Mouse (Mus musculus): ENCODE measurements around the gene Ica1. TPM values are rescaled to one million over a fixed set of nuclear protein-coding genes. Genes with fewer than 3 reads are reported as not detected.

The Ica1 gene
- polyA plus RNA-seq, 1 experiment = 1.8 TPM

GRCm38 (mm10) chr6:8647513-8648184, 130.6 kb downstream of the Ica1 start:
- no peak for TF ChIP-seq GATA1 (IDR thresholded peaks at IDR 0.05; ENCODE audit: low read length)

DNA sequence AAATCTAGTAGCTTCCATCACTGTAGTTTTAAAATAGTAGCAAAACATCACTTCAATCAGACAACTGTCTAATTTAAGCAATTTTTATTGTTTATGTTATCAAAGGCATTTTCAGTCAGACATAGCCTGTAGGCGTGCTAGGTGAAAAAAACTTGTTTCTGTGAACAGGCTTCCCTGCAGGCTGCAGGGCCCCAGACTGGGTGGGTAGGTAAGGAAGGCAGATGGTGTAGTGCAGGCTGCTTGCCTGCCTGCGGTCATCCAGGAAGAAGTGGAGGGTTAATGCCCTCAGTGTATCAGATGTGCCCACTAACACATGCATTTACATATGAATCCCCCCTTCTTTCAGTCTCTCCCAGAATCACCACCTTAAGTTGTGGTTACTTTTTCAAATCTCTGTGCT, 132.6 kb downstream of the Ica1 start:
- TF ChIP-seq GATA1 (IDR thresholded peaks at IDR 0.05; ENCODE audit: low read length) = no peak

- TF ChIP-seq GATA1 (IDR thresholded peaks at IDR 0.05; ENCODE audit: low read length) = no peak
These were observed 133.6 kb downstream of the Ica1 start for GRCm38 (mm10) chr6:8644703-8645102.

GRCm38 (mm10) chr6:8640863-8641262, 137.4 kb downstream of the Ica1 start:
- no peak for TF ChIP-seq GATA1 (IDR thresholded peaks at IDR 0.05; ENCODE audit: low read length)

DNA sequence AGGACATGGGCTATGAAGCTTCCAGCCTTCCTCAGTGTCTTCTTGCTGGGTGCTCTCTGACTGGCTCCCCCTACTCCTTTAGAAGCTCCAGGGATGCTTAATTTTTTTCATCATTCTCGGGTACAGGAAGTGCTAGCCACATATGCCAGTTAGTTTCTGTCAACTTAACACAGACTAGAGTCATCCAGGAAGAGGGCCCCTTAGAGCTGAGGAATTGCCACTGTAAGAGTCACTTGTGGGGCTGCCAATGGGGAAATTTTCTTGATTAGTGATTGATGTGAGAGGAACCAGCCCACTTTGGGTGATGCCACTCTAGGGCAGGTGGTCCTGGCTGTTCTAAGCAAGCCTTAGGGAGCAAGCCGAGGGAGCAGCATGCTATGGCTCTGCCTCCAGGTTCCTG, 138.8 kb downstream of the Ica1 start:
- TF ChIP-seq GATA1 (IDR thresholded peaks at IDR 0.05; ENCODE audit: low read length) = no peak

DNA sequence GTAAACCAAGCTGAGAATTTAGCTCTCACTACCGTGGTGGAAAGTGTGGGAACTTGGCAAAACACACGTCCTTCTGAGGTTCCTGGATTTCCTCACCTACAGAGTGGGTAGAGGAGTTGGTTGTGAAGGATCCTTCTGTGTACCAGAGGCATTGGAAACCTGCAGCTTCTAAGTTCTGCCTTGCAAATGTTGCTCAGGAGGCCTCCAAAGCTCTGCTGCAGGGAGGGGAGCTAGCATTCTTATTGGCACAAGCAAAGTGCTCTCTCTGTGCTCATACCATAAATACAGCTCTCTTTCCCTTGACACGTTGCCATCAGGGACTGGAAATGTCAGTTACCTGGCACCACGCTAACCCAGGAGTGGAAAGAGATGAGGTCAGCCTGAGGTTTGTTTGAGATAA, 139.4 kb downstream of the Ica1 start:
- no peak for TF ChIP-seq GATA1 (IDR thresholded peaks at IDR 0.05; ENCODE audit: low read length)

- TF ChIP-seq GATA1 (IDR thresholded peaks at IDR 0.05; ENCODE audit: low read length) = no peak
These were observed 140.2 kb downstream of the Ica1 start for GRCm38 (mm10) chr6:8638122-8638521.

DNA sequence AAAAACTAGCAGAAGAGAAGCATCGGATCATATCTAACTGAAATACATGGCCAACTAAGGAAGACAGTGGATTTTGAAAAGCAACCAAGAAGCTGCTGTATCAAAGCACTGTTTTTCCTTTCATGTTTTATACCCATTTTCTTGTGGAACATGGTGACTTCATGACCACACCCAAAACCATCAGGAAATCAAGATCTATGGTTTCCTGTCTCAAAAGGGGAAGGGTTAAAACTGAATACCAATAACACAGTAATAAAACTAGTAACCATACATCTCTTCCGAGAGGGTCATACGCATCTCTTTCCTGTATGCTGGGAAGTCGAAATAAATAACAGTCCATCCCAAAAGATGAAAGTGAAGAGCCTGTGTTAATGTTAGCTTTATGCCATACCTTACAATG, 145.6 kb downstream of the Ica1 start:
- TF ChIP-seq GATA1 (IDR thresholded peaks at IDR 0.05; ENCODE audit: low read length) = no peak

DNA sequence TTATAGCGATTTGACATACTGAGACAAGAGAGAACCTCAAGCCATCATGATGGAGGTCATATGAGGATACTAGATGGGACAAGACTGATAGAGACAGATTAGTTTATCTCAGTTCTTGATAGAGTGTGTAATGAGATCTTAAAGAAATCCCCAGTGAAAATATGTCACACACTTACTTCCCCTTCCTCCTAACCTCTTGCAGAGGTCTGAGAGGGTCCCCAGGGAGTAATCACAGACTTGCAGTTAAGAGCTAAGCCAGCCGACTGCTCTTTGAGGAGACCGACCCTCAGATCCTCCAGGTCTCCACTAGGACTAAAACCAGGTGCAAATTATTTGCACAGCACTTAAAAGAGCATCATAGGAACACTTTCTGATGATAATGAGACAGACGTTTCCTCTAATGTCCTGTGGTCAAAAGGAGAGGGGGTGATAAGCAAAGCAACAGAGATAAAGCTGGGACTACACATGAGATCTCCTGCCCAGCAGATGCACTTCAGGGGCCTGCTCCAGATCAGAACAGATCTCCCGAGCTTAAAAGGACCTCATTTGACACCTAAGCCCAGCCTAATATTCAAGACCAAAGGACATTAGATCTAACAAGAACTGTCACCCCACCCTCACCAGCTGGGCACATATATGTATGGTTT, 146.2 kb downstream of the Ica1 start:
- TF ChIP-seq GATA1 (IDR thresholded peaks at IDR 0.05; ENCODE audit: low read length) = peak; percentile 95

- no peak for TF ChIP-seq GATA1 (IDR thresholded peaks at IDR 0.05; ENCODE audit: low read length)
These were observed 146.9 kb downstream of the Ica1 start for GRCm38 (mm10) chr6:8631362-8631761.

DNA sequence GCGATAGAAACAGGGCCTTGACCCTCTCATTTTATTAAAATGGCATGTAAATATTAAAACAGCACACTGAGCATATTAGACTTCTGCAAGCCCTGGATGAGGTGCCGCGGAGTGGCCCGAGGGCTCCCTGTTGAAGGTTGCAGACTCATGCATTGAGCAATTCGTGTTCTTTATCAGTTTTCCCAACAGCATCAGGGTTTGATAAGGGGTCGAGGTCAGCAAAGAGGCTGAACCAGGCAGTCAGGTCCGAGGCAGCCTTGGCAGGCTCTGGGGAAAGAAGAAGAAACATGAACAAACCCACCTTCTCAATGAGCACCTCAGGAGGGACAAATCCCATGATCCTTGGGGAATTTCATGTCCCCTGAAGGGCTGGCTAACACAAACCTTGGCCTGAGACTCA, 147.8 kb downstream of the Ica1 start:
- peak; percentile 45 for TF ChIP-seq GATA1 (IDR thresholded peaks at IDR 0.05; ENCODE audit: low read length)

DNA sequence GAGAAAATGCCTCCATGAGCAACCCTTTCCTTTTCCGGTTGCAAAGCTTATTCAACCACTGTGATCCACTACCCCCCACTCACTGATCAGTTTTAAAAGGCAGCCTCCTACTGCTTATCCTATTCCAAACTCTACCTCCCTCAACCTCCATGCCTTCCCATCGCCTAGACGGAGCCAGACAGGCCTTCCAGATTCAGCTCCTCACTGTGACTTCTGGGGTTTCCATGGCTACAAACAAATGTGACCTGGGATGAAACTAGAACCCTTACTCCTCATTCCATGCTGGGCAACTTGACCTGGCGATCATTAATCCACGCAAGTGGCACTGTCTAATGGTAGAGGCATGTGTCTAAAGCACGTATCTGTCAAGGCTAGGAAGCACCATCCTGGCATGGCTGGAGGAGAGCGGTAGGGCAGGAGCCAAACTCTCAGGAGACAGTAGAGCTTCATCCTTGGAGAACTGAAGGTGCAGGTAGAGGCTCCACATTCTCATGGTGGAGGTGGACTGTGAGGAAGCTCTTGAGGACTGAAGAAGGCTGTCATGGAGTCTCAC, 149.5 kb downstream of the Ica1 start:
- no peak for TF ChIP-seq GATA1 (IDR thresholded peaks at IDR 0.05; ENCODE audit: low read length)

DNA sequence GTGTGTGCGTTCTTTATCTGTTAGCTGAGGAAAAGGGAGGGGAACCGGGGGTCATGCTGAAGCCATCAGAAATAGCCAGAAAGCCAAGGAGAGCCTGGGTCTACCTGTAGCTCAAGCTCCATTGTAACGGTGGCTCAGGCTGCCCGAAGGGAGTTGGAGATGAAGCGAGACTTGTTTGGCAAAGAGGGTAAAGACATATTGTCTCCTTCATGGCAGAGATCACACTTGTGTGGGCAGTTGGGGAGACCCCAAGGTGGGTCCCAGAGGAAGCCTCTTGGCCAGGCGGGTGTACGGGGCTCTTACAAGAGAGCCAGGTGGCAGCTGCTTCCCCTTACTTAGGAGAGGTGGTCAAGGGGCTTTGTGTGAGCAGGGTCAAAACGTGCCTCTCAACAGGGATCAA, 150.1 kb downstream of the Ica1 start:
- TF ChIP-seq GATA1 (IDR thresholded peaks at IDR 0.05; ENCODE audit: low read length) = no peak

DNA sequence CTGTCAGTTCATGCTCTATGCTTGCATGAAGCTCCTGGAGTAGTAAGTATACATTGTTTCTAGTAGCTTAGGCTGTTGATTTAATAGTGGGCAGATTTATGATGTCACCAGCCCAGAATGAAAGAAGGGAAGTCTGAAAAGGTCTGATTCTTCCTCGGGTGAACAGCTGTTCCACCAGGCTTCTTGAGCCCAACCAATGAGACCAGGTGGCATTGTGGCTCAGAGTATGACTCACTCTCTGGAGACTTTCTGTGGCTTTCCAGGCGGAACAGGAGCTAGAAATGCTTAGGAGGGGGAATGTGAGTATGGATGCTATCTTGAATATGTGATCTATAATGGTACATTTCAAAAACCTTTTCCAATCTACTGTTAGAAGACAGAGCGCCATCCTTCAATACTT, 155.2 kb downstream of the Ica1 start:
- TF ChIP-seq GATA1 (IDR thresholded peaks at IDR 0.05; ENCODE audit: low read length) = no peak

DNA sequence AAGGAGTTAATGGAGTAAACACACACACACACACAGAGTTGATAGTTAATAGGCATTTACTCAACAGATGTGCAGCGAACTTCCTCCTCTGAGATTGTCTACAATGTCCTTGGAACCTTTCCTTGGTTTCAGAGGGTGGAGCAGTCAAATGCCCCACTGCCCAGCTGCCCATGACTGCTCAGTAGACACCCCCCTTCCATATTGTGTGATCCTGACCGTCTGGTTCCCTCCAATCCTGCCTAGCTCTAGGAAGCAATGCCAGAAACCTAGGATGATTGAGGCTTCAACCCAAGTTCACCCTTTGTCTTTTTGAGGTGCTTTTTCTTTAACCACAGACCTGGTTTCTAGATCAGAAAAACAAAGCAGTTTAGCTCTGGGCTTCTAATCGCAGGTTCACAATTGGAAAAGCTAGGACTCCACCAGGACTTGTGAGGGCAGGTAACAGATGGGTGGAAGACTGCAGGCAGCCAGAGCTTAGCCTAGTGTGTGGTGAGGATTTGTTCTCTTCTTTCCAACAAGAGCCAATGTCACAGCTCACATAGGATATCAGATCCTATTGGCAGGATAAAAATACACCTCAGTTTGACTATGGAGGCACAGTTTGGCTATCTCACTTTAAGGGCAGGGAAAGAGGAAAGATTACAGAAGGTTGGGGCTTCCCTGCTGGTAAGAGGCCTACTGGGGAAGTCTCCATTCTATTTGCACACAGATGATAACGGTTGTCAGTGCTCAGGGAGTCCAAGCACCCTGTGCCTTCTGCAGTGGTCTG, 158.5 kb downstream of the Ica1 start:
- no peak for TF ChIP-seq GATA1 (IDR thresholded peaks at IDR 0.05; ENCODE audit: low read length)

DNA sequence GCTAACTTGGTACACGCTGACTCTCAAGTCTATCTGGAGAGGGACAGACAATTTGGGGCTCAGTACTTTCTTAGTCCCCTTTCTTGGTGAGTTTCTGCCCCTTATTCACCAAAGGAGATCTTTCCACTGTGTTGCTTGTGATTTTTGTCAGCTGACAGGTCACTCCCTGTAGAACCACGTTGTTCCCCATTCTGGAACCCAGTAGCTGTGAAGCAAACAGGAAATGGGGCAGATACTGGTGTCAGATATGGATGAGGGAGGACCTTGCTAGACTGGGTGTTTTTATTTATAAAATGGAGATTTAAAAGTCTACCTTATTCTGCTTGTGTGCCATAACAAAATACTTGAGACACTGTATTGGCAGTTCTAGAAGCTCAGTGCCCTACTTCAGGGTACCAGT, 160.9 kb downstream of the Ica1 start:
- TF ChIP-seq GATA1 (IDR thresholded peaks at IDR 0.05; ENCODE audit: low read length) = no peak
